Mouse (Mus musculus): ENCODE data around the gene Gm3033.
"Not testable (repeated sequence)": the region's sequence is repeated elsewhere in the genome, so short reads cannot be mapped to it uniquely, and the experiment has no call there.

The Gm3033 gene

DNA sequence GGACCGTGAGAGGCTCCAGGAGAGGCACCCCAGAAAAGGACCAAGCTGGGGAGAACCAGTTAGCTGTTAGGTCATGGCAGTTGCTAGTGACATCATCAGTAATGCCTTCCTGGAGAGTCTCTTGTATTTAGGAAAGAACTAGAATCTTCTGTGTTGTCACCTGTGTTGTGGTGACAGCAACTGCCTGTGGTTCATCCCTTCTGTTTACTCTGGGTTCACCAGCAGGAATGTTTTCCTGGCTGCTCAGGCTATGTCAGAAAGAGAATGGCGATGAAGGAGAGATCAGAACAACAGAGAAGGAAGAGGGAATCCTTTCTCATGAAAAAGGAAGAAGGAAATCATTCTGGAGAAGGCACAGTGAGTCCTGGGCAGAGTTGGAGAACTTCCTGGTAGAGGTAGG lies at the start of gene Gm3033:
Gene Gm3033, plus strand, starts transcription at position 301 of the 400 bp plus-strand sequence.
- not testable (repeated sequence) for DNase-seq

DNA sequence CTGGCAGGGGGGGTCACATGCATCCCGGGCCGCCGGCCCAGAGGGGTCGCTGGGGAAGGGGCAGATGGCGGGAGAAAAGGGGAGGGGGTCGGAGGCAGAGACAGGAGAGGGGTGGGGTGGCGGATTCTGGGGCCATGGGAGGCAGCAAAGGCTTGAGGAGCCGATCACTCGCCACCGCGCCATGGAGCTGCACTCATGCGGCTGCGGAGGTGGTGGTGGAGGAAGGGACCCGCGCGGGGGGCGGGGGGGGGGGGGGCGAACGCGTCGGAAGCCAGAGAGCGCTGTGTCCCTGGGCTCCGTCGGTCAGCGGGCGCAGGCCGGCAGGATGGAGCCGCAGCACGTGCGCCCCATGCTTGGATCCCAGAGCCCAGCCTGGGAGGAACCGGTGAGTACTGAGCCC lies 36.3 kb upstream of the Gm3033 start, which contains the start of gene Gm3002:
Gene Gm3002, plus strand, starts transcription at position 301 of the 400 bp plus-strand sequence.
- not testable (repeated sequence) for DNase-seq

DNA sequence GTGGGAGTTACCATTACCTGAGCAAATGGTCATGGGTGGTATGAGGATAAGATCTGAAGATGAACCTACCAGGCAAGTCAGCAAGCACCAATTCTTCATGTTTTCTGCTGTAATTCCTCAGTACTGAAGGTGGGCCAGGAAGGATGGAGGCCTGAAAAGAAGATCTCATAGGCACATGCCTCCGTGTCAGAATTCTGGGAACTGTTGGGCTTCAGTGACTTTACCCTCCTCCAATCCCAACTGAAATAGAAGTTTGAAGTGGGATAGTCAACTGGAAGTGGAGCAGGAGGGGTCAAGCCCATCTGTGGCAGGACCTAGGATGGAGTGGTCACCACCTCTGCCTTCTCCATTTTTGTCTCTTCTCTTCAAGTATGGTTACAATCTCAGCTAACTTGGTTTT lies 37.8 kb downstream of the Gm3033 start, which contains the start of gene Gm2916:
Gene Gm2916, plus strand, starts transcription at position 301 of the 400 bp plus-strand sequence.
- DNase-seq: not testable (repeated sequence)

Measured in kidney, adult 18-20 months (tissue).